Mouse (Mus musculus): ENCODE measurements at regions not wholly inside any gene's neighbourhood (a gene's known extent, or its start where the extent isn't known, plus 50 kb on each side); places are given as distances from the start of the nearest gene placed in this dataset.

DNA sequence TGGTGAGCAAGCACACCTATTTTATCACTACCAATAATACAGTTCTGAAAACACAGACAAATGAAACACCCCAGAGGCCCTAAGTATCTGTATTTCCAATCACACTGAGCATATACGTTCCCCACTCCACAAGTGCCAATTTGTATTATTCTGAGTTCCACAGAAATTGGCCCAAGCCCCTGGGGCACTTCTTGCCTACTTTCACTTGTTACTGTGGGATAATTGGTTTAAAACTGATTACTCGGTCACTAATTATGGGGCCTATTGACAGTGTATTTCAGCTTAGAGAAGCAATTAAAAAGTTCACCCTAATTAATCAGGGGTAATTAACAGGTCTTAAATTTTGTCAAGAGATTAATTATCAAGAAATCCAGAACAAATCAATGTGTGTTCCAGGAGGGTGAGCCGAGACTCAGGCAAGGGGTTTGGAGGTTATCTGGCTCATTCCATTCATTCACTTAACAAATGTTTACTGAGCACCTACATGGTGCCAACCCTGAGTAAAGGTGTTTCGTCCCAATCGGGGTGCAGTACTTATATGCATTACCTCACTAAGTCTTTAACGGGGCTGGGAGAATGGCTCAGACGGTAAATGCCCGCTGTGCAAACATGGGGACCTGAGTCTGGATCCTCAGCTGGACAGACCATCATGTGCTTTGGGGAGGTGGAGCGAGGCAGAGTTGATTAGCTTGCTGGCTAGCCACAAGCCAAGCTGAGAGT lies 56.1 kb upstream of the Hs3st2 start:
- no peak for TF ChIP-seq POLR2A (IDR thresholded peaks at IDR 0.05; ENCODE audit: borderline replicate concordance, extremely low read depth, insufficient read depth, insufficient read length)
- DNase-seq (ENCODE audit: low spot score) = no peak
- no peak overlapping the region for H3K27ac ChIP-seq (replicated peaks; ENCODE audit: low read depth, low read length)
- H3K4me2 ChIP-seq (replicated peaks; ENCODE audit: low read depth, low read length, severe bottlenecking) = no peak overlapping the region
- no peaks in the 10 kb centered on the region for H3K36me3 ChIP-seq (ENCODE audit: control insufficient read depth, insufficient read depth, low read length)
- H3K27me3 ChIP-seq (ENCODE audit: control insufficient read depth, insufficient read depth, low read length) = no peaks in the 10 kb centered on the region
- no peak overlapping the region for H3K4me3 ChIP-seq (replicated peaks; ENCODE audit: low read length)
- no peaks in the 10 kb centered on the region for H3K4me1 ChIP-seq (ENCODE audit: control insufficient read depth, insufficient read depth, low read length)
- ATAC-seq (ENCODE audit: low FRiP score, low read depth) = no peak
- 60% methylated on average over 9 of the region's 9 CpGs for WGBS
- no peak overlapping the region for H3K9ac ChIP-seq (ENCODE audit: low read depth, low read length, severe bottlenecking)
- H3K9me3 ChIP-seq (ENCODE audit: control insufficient read depth, low read length) = no peaks in the 10 kb centered on the region

DNA sequence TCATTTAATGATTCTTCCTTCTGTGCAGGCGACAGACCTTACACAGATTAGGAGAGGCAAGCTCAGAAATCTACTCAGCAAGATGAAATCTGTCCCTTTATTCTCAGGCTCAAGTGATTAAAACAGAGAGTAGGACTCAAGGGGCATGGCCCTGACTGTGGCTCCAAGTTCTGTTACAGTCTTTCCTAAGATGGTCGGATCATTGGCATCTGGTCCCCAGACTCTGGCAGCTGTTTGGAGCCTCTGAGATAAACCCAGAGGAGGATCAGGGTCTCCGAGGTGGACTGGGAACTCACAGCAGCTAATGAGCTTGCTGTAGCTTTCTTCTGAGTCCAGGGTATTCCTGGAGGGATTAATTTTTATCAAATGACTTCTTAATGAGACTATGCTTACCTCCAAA lies 51.7 kb upstream of the Hs3st2 start:
- Histone ChIP-seq H3K27ac (replicated peaks; ENCODE audit: low read depth, low read length) (no peak overlapping the region), H3K27me3 (ENCODE audit: control insufficient read depth, insufficient read depth, low read length) (no peaks in the 10 kb centered on the region), H3K9ac (ENCODE audit: low read depth, low read length, severe bottlenecking) (no peak overlapping the region), H3K4me2 (replicated peaks; ENCODE audit: low read depth, low read length, severe bottlenecking) (no peak overlapping the region), H3K36me3 (ENCODE audit: control insufficient read depth, insufficient read depth, low read length) (no peaks in the 10 kb centered on the region), H3K4me3 (replicated peaks; ENCODE audit: low read length) (no peak overlapping the region), H3K4me1 (ENCODE audit: control insufficient read depth, insufficient read depth, low read length) (no peaks in the 10 kb centered on the region), H3K9me3 (ENCODE audit: control insufficient read depth, low read length) (no peaks in the 10 kb centered on the region)
- WGBS = 31% methylated on average over 3 of the region's 3 CpGs
- no peak for TF ChIP-seq POLR2A (IDR thresholded peaks at IDR 0.05; ENCODE audit: borderline replicate concordance, extremely low read depth, insufficient read depth, insufficient read length)
- DNase-seq (ENCODE audit: low spot score) (no peak), ATAC-seq (ENCODE audit: low FRiP score, low read depth) (no peak)

Data from limb, embryonic 14.5 days (tissue).